Mouse (Mus musculus) left cerebral cortex, postnatal 36 days (tissue): ENCODE results near the gene Tas2r136. TPM values are rescaled to one million over a fixed set of nuclear protein-coding genes. Genes with fewer than 3 reads are reported as not detected.

Source experiments
- DNase-seq, 2 experiments: peaks; one replicate each; pipeline ENCODE4 v3.0.0; 2021 to 2022; ENCODE audit warnings: low spot score in 2 of 2, mixed read lengths in 1 of 2
- intact Hi-C: fragments of 180-260 bp; cut with DNase I; formaldehyde crosslinking; loops from one replicate; pipeline ENCODE4 v1.15.1; 2025
- total RNA-seq, 2 experiments: library from RNA; stranded (reverse); gene quantifications; 2 replicates each; pipeline ENCODE4 v1.2.3; 2021

The Tas2r136 gene
- total RNA-seq: not detected

- intact Hi-C loops: no loop called here
- DNase-seq: no peak
Measured at GRCm38 (mm10) chr6:132778062-132778461, at the start of gene Tas2r136. Gene Tas2r136, minus strand, starts transcription at chr6:132778162.

GRCm38 (mm10) chr6:132802518-132802917 is 24.6 kb upstream of the Tas2r136 start, which contains the start of gene Tas2r117:
Gene Tas2r117, plus strand, starts transcription at chr6:132802818.
- intact Hi-C loops: loop anchor here (10.0 kb wide), 1 partner anchor 182 kb away; the partner anchor contains the start of gene Tas2r109
- no peak for DNase-seq

GRCm38 (mm10) chr6:132795393-132795792 is 17.4 kb upstream of the Tas2r136 start:
- DNase-seq: no peak
- intact Hi-C loops: no loop called here

GRCm38 (mm10) chr6:132761831-132762230 is 16.1 kb downstream of the Tas2r136 start, which contains the start of gene Tas2r102:
Gene Tas2r102, plus strand, starts transcription at chr6:132762131.
- intact Hi-C loops: no loop called here
- DNase-seq: no peak

- intact Hi-C loops: no loop called here
- no peak for DNase-seq
Measured at GRCm38 (mm10) chr6:132754430-132754829, 23.5 kb downstream of the Tas2r136 start, which contains the start of gene Tas2r124. Gene Tas2r124, plus strand, starts transcription at chr6:132754730.

- intact Hi-C loops: no loop called here
- no peak for DNase-seq
Measured at GRCm38 (mm10) chr6:132750206-132750605, 27.8 kb downstream of the Tas2r136 start.

- intact Hi-C loops: no loop called here
- DNase-seq: no peak
Measured at GRCm38 (mm10) chr6:132737935-132738334, 40.0 kb downstream of the Tas2r136 start, which contains the start of gene Tas2r115. Gene Tas2r115, minus strand, starts transcription at chr6:132738035.

Other genes starting within 250 kb of the Tas2r136 start
- not detected for gene Prh1, start 208.4 kb downstream of the Tas2r136 start, total RNA-seq
- not detected for gene Prp2, start 182.2 kb downstream of the Tas2r136 start, total RNA-seq
- not detected for gene A630073D07Rik, start 126.6 kb downstream of the Tas2r136 start, total RNA-seq
- gene Tas2r120, start 121.2 kb downstream of the Tas2r136 start, total RNA-seq: not detected
- not detected for gene Tas2r121, start 77.2 kb downstream of the Tas2r136 start, total RNA-seq
- gene Tas2r122, start 66.2 kb downstream of the Tas2r136 start, total RNA-seq: not detected
- gene Tas2r115, start 40.1 kb downstream of the Tas2r136 start, total RNA-seq: not detected
- gene Tas2r124, start 23.4 kb downstream of the Tas2r136 start, total RNA-seq: not detected
- gene Tas2r102, start 16.0 kb downstream of the Tas2r136 start, total RNA-seq: not detected
- not detected for gene Tas2r117, start 24.7 kb upstream of the Tas2r136 start, total RNA-seq
- not detected for gene Tas2r123, start 69.0 kb upstream of the Tas2r136 start, total RNA-seq
- not detected for gene Tas2r116, start 77.3 kb upstream of the Tas2r136 start, total RNA-seq
- not detected for gene Tas2r110, start 89.8 kb upstream of the Tas2r136 start, total RNA-seq
- not detected for gene Tas2r113, start 114.8 kb upstream of the Tas2r136 start, total RNA-seq
- not detected for gene Tas2r125, start 131.5 kb upstream of the Tas2r136 start, total RNA-seq
- gene Tas2r129, start 172.9 kb upstream of the Tas2r136 start, total RNA-seq: not detected
- not detected for gene Tas2r131, start 179.8 kb upstream of the Tas2r136 start, total RNA-seq
- not detected for gene Tas2r109, start 202.8 kb upstream of the Tas2r136 start, total RNA-seq